Mouse (Mus musculus): ENCODE measurements around the gene Cyb5d1.

DNA sequence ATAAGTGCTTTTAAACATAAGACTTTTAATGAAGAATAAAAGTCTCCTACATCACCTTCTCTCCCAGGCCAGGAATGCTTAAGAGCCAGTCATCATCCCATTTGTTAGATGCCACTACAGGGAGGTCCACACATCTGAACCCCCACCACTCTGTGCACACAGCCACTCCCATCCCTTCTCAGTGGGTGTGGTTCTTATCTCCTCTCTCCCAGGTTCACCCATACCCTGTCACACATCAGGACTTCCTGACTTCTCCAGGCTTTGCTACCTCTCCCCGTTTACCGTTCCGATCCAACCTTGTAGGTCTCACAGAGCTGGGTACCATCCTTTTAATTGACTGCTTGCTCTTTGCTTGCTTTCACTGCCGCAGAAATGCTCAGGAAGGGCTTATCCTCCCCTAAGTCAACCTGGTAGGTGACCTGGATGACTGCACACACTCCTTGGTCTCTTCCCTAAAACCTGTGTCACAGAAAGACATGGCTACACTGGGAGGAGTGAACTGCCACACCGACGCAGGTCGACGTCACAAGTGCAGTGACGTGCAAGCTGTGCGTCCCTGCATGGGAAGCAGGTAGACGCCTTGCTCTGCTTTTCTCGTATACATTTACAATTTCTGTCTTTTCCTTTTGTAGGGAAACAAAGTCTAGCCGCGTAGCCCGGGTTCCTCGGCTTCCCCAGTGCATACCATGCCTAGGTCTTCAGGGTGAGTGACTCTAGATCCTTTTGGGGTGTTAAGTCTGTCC lies 22.0 kb downstream of the Cyb5d1 start:
- no peak for TF ChIP-seq CTCF (IDR thresholded peaks at IDR 0.05; ENCODE audit: control insufficient read depth, insufficient read depth, low read length)
- TF ChIP-seq POLR2A (IDR thresholded peaks at IDR 0.05; ENCODE audit: borderline replicate concordance, control insufficient read depth, low read depth, low read length) = no peak

Data from bone marrow, adult 2 months (tissue).